Mouse (Mus musculus) ZHBTc4 (cell line): ENCODE data around the gene Ephb1.

Source experiments
- DNase-seq: peaks from one replicate; pipeline ENCODE4 v3.0.0-alpha.2; 2011; ENCODE audit warnings: low read depth, low spot score

Ephb1 gene

DNA sequence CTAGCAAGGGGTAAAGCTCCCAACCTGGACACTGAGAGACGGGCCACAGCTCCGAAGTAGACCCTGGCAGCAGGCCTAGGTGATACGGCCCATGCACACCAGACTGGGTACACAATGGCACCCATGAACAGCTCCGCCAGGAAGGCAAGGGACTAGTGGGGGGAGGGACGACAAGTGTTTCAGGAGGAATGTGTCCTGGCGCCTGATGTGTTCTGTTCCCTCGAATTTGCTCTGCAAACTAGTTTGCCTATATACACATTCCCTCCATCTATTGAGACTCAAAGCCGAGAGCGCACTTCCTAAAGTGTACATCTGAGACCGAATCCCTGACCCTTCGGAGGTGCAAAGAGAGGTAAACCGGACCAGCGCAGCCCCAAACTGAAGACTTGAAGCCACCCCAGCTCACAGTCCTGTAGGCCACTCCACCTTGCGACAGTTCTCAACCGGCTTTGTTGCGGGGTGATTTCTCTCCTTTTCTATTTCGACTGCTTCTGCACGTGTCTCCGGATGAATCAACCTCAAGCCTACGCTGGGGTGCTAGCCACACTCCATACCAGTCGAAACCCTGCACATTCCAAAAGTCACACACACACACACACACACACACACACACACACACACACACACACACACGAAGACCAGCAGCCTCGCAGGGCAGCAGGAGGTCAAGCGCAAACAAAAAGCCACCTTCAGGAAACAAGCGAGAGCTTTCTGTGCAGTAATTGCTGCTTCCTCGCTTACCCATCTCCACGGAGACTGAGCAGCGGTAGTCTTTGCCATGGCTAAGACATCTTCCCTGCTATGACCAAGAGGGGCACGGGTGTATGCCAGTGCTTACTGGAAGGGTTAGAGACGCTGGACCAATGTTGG lies 2.1 kb downstream of the Ephb1 start:
- peak; percentile 30 for DNase-seq

GRCm38 (mm10) chr9:102351721-102352120 lies 2.8 kb downstream of the Ephb1 start:
- no peak for DNase-seq

DNA sequence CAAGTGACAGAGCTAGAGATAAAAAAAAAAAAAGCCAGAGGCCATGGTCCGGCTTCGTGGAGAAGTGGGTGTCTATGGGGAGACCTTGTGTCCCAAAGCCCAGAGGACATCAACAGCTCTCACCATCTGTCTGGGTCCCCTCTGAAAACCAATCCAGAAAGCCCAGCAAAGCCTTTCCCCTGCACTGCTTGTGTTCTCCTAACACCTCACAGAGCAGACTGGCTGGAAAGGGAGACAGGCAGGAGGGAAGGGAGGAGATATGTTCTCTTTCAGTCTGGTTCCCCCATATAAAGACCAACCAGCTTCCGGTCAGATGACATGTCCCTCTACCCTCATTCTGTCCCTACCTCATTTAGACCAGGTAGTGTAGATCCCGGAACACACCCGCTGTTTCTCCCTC lies 3.3 kb downstream of the Ephb1 start:
- DNase-seq = no peak

GRCm38 (mm10) chr9:102350696-102351095 lies 3.8 kb downstream of the Ephb1 start:
- DNase-seq = no peak

DNA sequence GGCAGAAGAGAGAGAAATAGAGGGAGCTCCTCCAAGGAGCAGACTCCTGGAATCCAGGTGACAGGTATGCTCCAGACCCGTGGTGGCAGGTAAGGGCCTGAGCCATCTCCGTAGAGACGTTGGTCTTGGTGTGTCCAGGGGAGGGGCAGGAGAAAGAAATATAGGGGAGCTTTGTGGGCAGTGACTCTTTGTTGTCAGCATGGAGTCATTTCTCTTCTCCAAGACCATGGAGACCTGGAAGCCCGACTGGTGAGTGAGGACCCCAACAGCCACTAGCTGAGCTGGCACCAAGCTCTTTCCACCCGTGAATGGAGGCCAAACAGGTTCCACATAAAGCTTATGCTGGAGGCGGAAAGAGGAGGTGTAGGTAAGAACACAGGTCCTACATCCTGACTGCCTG lies 4.4 kb downstream of the Ephb1 start:
- no peak for DNase-seq

DNA sequence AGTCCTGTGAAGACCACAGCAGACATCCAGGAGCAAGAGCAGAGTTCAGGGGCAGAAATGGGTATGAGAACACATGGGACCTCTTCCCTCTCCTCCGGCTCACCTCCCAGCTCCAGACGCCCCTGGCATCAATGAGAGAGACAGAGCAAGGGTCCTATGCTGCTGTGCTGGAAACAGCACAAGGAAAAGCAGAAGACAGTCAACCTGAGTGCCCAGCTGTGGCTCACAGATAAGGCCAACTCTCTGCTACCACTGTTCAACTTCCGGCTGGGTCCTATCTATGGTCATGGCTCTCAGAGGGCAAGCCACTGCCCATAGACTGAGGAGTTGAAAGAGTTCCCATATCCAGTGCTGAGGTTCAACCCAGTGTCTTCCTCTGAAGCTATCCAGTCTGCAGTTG lies 7.7 kb downstream of the Ephb1 start:
- no peak for DNase-seq

GRCm38 (mm10) chr9:102345474-102345873 lies 9.0 kb downstream of the Ephb1 start:
- DNase-seq = no peak

- DNase-seq = no peak
These were observed 9.4 kb downstream of the Ephb1 start for GRCm38 (mm10) chr9:102345047-102345446.

GRCm38 (mm10) chr9:102344086-102344930 lies 10.2 kb downstream of the Ephb1 start:
- DNase-seq = no peak

DNA sequence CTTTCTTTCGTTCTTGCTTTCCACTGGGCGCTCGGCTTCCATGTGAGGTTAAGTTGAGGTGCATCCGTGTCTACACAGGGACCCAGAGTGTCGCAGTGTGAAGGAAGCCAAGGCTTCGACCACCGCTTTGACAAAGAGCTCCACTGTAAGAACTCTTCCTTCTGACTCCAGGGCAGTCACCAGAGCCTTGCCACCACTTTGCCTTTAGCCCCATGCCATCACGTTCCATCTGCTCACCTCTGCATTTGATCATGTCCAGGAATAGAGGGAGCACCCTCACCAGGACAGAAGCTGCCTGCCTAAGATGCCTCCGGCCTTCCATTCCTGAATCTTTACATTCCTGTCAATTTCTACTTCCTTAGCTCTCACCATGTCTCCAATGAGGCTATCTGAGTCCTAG lies 11.4 kb downstream of the Ephb1 start:
- no peak for DNase-seq

GRCm38 (mm10) chr9:102342026-102342425 lies 12.5 kb downstream of the Ephb1 start:
- DNase-seq = peak; percentile 28

GRCm38 (mm10) chr9:102340768-102341167 lies 13.7 kb downstream of the Ephb1 start:
- no peak for DNase-seq

GRCm38 (mm10) chr9:102335571-102336282 lies 18.8 kb downstream of the Ephb1 start:
- no peak for DNase-seq

DNA sequence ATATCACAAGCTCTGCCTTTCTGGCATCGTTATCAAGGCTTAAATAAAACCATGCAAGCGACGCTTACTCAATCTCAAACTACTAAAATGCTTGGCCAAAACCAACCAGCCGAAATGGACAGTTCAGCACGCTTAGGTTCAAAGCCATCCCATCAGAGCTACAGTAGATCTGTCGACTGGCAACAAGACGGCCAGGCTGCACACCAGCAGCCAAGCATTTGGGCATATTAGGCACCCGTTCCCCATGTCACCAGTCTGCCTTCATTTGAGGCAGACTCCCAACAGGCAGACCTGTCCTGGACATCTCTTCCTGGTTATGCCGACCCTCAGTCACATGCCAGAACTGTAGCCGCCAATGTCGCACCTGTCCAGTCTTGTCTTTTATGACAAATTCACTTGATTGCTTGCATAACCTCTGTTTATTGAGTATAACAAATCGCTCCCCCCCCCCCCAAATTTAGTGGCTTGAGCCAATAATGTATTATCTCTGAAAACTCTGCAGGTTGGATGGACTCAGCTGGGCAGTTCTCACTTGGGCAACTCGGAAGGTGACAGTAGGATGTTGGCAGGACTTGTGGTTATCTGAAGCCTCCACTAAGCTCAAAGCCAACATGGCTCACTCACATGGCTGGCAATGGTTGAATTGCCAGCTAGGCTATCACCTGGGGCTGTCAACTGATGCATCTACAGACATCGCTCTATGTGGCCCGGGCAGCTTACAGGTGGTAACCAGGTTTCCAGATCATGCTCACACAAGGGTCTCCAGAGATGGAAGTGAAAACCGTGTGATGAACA lies 24.0 kb downstream of the Ephb1 start:
- DNase-seq = no peak

DNA sequence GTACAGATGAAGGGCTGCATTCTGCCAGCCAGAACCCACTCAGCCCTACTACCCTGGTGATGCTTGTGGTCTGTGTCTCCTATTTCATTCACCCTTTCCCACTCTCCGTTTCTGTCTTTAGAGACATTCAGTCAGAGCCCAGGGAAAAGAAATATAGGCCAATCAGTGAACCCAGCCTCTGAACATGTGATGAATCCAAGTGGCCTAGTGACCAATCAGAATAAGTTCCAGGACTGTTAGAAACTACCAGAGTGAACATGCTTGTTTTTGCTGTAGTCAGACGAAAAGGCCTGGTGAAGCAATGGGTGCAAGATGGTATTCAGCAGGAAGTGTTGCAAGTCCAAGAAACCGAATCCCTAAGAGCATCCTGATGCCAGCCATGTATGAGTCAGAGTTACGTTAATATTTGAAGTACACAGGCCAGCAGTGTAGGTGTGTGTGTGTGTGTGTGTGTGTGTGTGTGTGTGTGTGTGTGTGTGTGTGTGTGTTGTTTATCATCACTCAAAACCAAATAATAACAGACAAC lies 26.8 kb downstream of the Ephb1 start:
- no peak for DNase-seq

DNA sequence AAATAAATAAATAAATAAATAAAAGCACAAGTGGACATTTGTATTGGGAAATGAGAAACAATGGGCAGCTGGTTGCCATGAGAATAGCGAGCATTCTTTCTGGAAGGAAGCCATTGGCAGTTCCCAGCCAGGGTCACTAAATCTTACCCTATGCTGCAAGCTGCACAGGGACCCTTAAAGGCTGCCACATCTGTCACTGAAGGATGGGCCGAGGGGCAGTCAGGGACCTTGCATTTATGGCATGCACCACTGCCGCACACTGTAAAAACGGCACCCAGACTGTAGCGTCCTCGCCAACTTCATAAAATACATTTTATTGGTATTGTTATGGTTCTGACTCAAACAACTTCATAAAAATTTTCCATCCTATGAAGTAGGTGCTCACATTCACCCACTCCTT lies 39.1 kb downstream of the Ephb1 start:
- DNase-seq = no peak

- DNase-seq = no peak
These were observed 39.7 kb downstream of the Ephb1 start for GRCm38 (mm10) chr9:102314795-102315194.

- no peak for DNase-seq
These were observed 44.1 kb downstream of the Ephb1 start for GRCm38 (mm10) chr9:102310431-102310830.

DNA sequence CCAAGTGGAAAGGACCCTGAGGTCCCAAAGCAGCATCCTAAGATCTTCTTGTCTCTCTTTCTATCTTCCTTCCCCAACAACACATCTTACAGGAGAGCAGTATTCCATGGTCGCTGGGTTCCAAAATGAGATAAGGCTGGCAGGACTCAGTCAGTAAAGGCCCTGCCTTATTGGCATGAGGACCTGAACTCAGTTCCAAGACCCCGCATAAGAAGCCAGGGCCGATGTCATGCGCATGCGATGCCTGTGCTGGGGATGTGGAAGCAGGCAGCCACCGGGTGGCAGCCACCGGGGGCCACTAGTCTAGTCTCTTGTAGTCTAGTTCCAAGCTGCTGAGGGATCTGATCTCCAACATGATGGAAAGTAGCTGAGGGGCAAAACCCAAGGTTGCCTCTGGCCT lies 45.2 kb downstream of the Ephb1 start:
- no peak for DNase-seq

DNA sequence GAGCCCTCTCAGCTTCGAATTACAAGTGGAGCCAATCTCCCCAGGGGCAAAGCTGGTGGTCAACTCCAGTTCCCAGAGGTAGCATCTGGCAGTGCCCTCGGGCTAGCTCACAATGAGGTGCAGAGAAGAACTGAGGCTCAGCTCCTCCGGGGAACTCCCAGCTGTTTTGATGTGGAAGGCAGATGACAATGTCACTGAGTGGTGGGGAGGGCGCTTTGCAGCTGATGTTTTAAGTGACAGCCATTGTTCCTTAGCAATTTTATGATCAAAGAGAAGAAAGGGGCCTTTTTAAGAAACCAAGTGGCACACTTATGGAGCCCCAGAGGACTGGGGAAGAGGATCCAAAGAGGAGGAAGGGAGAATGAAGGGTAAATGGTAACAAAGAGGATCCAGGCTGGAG lies 46.8 kb downstream of the Ephb1 start:
- peak; percentile 44 for DNase-seq
